Mouse (Mus musculus): ENCODE results near the gene Lzts3. TPM values are rescaled to one million over a fixed set of nuclear protein-coding genes. Genes with fewer than 3 reads are reported as not detected.

Gene Lzts3
- total and polyA plus RNA-seq, 2 experiments from 2014 or later, result 20.0 to 76.8 TPM

- Histone ChIP-seq H3K4me1 (ENCODE audit: insufficient read depth, low read length) (peaks cover 11% of the 10 kb centered on the region; the same call in 1 of the 2 replicates), H3K27me3 (ENCODE audit: insufficient read depth, low read length) (no peaks in the 10 kb centered on the region; the same call in 1 of the 2 replicates), H3K9ac (replicated peaks; ENCODE audit: low read length) (peak overlapping the region; percentile 80), H3K27ac (peak overlapping the region; percentile 84; the same call in 1 of the 2 replicates), H3K4me2 (ENCODE audit: low read depth, low read length) (peak overlapping the region; percentile 80), H3K36me3 (ENCODE audit: insufficient read depth, low read length) (no peaks in the 10 kb centered on the region), H3K9me3 (ENCODE audit: low read length) (no peaks in the 10 kb centered on the region), H3K4me3 (ENCODE audit: low read length) (peak overlapping the region; percentile 84)
- DNase-seq (ENCODE audit: low spot score), result peak; percentile 20
- 63% methylated on average over 6 of the region's 6 CpGs for WGBS
- no peak for TF ChIP-seq CTCF (IDR thresholded peaks at IDR 0.05; ENCODE audit: low read depth)
- no peak for ATAC-seq
Measured at GRCm38 (mm10) chr2:130641351-130642025, 1.1 kb downstream of the Lzts3 start.

- Histone ChIP-seq H3K27ac (no peak overlapping the region), H3K27me3 (ENCODE audit: insufficient read depth, low read length) (no peaks in the 10 kb centered on the region; the same call in 1 of the 2 replicates), H3K4me3 (ENCODE audit: low read length) (no peak overlapping the region), H3K4me1 (ENCODE audit: insufficient read depth, low read length) (peaks cover 19% of the 10 kb centered on the region), H3K4me2 (ENCODE audit: low read depth, low read length) (no peak overlapping the region), H3K9ac (replicated peaks; ENCODE audit: low read length) (no peak overlapping the region), H3K36me3 (ENCODE audit: insufficient read depth, low read length) (peaks cover 6% of the 10 kb centered on the region; the same call in 1 of the 2 replicates), H3K9me3 (ENCODE audit: low read length) (no peaks in the 10 kb centered on the region)
- DNase-seq (ENCODE audit: low spot score) (no peak), ATAC-seq (no peak)
- TF ChIP-seq CTCF (IDR thresholded peaks at IDR 0.05; ENCODE audit: low read depth), result no peak
- WGBS, result 81% methylated on average over 6 of the region's 6 CpGs
Measured at GRCm38 (mm10) chr2:130639276-130639675, 3.3 kb downstream of the Lzts3 start.

- Histone ChIP-seq H3K9me3 (ENCODE audit: low read length) (no peaks in the 10 kb centered on the region), H3K4me1 (ENCODE audit: insufficient read depth, low read length) (peaks cover 20% of the 10 kb centered on the region), H3K9ac (replicated peaks; ENCODE audit: low read length) (no peak overlapping the region), H3K27me3 (ENCODE audit: insufficient read depth, low read length) (no peaks in the 10 kb centered on the region; the same call in 1 of the 2 replicates), H3K4me2 (ENCODE audit: low read depth, low read length) (no peak overlapping the region), H3K36me3 (ENCODE audit: insufficient read depth, low read length) (peaks cover 6% of the 10 kb centered on the region; the same call in 1 of the 2 replicates), H3K4me3 (ENCODE audit: low read length) (no peak overlapping the region), H3K27ac (no peak overlapping the region)
- TF ChIP-seq CTCF (IDR thresholded peaks at IDR 0.05; ENCODE audit: low read depth), result no peak
- ATAC-seq (no peak), DNase-seq (ENCODE audit: low spot score) (no peak)
- 38% methylated on average over 16 of the region's 16 CpGs for WGBS
Measured at GRCm38 (mm10) chr2:130638101-130638611, 4.4 kb downstream of the Lzts3 start.

GRCm38 (mm10) chr2:130635847-130636246, 6.8 kb downstream of the Lzts3 start:
- no peaks in the 10 kb centered on the region for H3K9me3 ChIP-seq (ENCODE audit: low read length)
- DNase-seq (ENCODE audit: low spot score), result peak; percentile 5
- H3K4me2 ChIP-seq (ENCODE audit: low read depth, low read length), result no peak overlapping the region
- 40% methylated on average over 21 of the region's 21 CpGs for whole genome bisulfite sequencing
- H3K27ac ChIP-seq, result no peak overlapping the region
- no peak overlapping the region for H3K4me3 ChIP-seq (ENCODE audit: low read length)
- ATAC-seq, result no peak
- peaks cover 6% of the 10 kb centered on the region; the same call in 1 of the 2 replicates for H3K36me3 ChIP-seq (ENCODE audit: insufficient read depth, low read length)
- H3K9ac ChIP-seq (replicated peaks; ENCODE audit: low read length), result no peak overlapping the region
- peaks cover 16% of the 10 kb centered on the region for H3K4me1 ChIP-seq (ENCODE audit: insufficient read depth, low read length)
- no peak for TF ChIP-seq CTCF (IDR thresholded peaks at IDR 0.05; ENCODE audit: low read depth)
- no peaks in the 10 kb centered on the region; the same call in 1 of the 2 replicates for H3K27me3 ChIP-seq (ENCODE audit: insufficient read depth, low read length)

GRCm38 (mm10) chr2:130634739-130635411, 7.7 kb downstream of the Lzts3 start:
- Histone ChIP-seq H3K9me3 (ENCODE audit: low read length) (no peaks in the 10 kb centered on the region), H3K4me3 (ENCODE audit: low read length) (peak overlapping the region; percentile 13; the same call in 1 of the 2 replicates), H3K27ac (peak overlapping the region; percentile 70; the same call in 1 of the 2 replicates), H3K36me3 (ENCODE audit: insufficient read depth, low read length) (peaks cover 6% of the 10 kb centered on the region; the same call in 1 of the 2 replicates), H3K4me2 (ENCODE audit: low read depth, low read length) (peak overlapping the region; percentile 49), H3K4me1 (ENCODE audit: insufficient read depth, low read length) (peaks cover 14% of the 10 kb centered on the region), H3K27me3 (ENCODE audit: insufficient read depth, low read length) (no peaks in the 10 kb centered on the region; the same call in 1 of the 2 replicates), H3K9ac (replicated peaks; ENCODE audit: low read length) (peak overlapping the region; percentile 37; the same call in 1 of the 2 replicates)
- 17% methylated on average over 38 of the region's 38 CpGs for WGBS
- DNase-seq (ENCODE audit: low spot score), result peak; percentile 15
- TF ChIP-seq CTCF (IDR thresholded peaks at IDR 0.05; ENCODE audit: low read depth), result peak; percentile 52
- no peak for ATAC-seq

GRCm38 (mm10) chr2:130634006-130634738, 8.4 kb downstream of the Lzts3 start:
- Histone ChIP-seq H3K4me2 (ENCODE audit: low read depth, low read length) (peak overlapping the region; percentile 49; the same call in 1 of the 2 replicates), H3K27me3 (ENCODE audit: insufficient read depth, low read length) (no peaks in the 10 kb centered on the region; the same call in 1 of the 2 replicates), H3K27ac (peak overlapping the region; percentile 70; the same call in 1 of the 2 replicates), H3K4me3 (ENCODE audit: low read length) (no peak overlapping the region), H3K36me3 (ENCODE audit: insufficient read depth, low read length) (peaks cover 6% of the 10 kb centered on the region; the same call in 1 of the 2 replicates), H3K9me3 (ENCODE audit: low read length) (no peaks in the 10 kb centered on the region), H3K4me1 (ENCODE audit: insufficient read depth, low read length) (peaks cover 14% of the 10 kb centered on the region), H3K9ac (replicated peaks; ENCODE audit: low read length) (no peak overlapping the region)
- ATAC-seq (peak; percentile 35), DNase-seq (ENCODE audit: low spot score) (peak; percentile 38)
- WGBS, result 25% methylated on average over 14 of the region's 14 CpGs
- TF ChIP-seq CTCF (IDR thresholded peaks at IDR 0.05; ENCODE audit: low read depth), result no peak

Measured in hindbrain, postnatal 0 days (tissue).